Mouse (Mus musculus) liver, postnatal 0 days (tissue): ENCODE data around the gene Zfr.

ENCODE experiments used
- CTCF ChIP-seq: sonication (generic); IDR thresholded peaks from 2 replicates; pipeline ENCODE4 v1.5.1; 2016; ENCODE audit warnings: antibody characterized with exemption, low read depth
- EP300 ChIP-seq: IDR thresholded peaks from 2 replicates; pipeline ENCODE4 v1.6.1; 2016; ENCODE audit warnings: antibody characterized with exemption, low read depth, mild to moderate bottlenecking

- TF ChIP-seq CTCF (no peak), EP300 (no peak)
Measured at GRCm38 (mm10) chr15:12211577-12211976, 93.9 kb downstream of the Zfr start.
